Comparison of ENCODE assay signal across 23 mouse cellular contexts in the genomic region with DNA sequence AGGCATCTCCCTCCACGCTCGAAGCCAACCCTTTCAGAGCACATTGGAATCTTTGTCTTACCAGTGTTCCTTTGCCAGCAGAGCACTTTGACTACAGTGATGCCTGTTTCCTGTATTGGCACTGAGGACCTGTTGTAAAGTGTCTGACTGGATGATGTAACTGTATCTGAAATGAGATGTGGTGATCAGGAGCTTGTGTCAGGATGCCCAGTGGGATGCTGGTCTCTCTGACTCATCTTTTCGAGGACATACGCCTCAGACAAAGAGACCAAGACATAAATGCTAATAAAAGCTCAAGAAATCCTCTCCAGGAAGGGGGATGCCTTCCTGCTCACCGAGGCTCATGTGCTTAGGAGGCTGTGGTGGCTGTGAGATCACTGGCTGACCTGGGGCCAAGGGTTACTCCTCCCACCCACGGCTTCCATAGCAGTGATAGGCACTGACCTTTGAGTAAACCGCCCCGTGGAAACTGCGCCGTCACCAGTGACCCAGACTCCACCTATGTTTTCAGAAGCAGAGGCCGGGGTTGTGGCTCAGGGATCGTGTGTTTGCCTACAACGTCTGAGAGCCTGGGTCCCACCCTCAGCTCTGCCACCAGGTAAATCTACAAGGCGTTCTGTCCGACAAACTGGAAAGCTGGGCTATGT. TPM values are rescaled to one million over a fixed set of nuclear protein-coding genes. Genes with fewer than 3 reads are reported as not detected.
A peak's percentile ranks its signal among the peaks of the same experiment; 100 is the strongest.
DNase-seq lines count a peak whose midpoint lies in the region; ATAC-seq and TF ChIP-seq lines count a peak whose summit lies in the region.
"Had no signal": no experiment of that assay in that cellular context is flagged by ENCODE, and none has a peak within 500 bp of the region (broad histone marks: within the 10 kb centered on the region; RNA-seq: fewer than 3 reads in every experiment).

No protein-coding gene starts in this region.

- H3ac ChIP-seq in myocyte (ENCODE audit: control insufficient read depth, insufficient read length), result no peak overlapping the region

- TF ChIP-seq CTCF in liver, adult 2 months (IDR thresholded peaks at IDR 0.05; ENCODE audit: low read depth, low read length), result no peak

- no peak for TF ChIP-seq POLR2A in liver, adult 2 months (IDR thresholded peaks at IDR 0.05; ENCODE audit: extremely low read depth, insufficient read depth, low read length)
- TF ChIP-seq POLR2A in myocyte (IDR thresholded peaks at IDR 0.05; ENCODE audit: insufficient read length, low read depth), result no peak

- ATAC-seq in forebrain, embryonic 15.5 days (replicated peaks), result 0 out of 2 replicates have a peak, but pooled peaks have one; percentile 35
- no peak for ATAC-seq in megakaryocyte-erythroid progenitor cell, adult 5-6 weeks (replicated peaks; ENCODE audit: low FRiP score, low TSS enrichment, poor library complexity, severe bottlenecking)
- ATAC-seq: hindbrain, embryonic 16.5 days; inflammation-experienced regulatory T-cells, adult 6 months had no signal

- no peaks in the 10 kb centered on the region for H3K4me1 ChIP-seq in forebrain, embryonic 15.5 days
- no peaks in the 10 kb centered on the region for H3K4me1 ChIP-seq in forebrain, embryonic 10.5 days
- no peaks in the 10 kb centered on the region for H3K4me1 ChIP-seq in liver, adult 2 months (ENCODE audit: control insufficient read depth, insufficient read depth, low read length)
- H3K4me1 ChIP-seq: embryonic facial prominence, embryonic 13.5 days; heart, embryonic 13.5 days; hindbrain, embryonic 12.5 days had no signal

- no peak overlapping the region for H3K27ac ChIP-seq in forebrain, embryonic 15.5 days (replicated peaks)
- no peak overlapping the region for H3K27ac ChIP-seq in forebrain, embryonic 10.5 days
- H3K27ac ChIP-seq in liver, adult 2 months (replicated peaks; ENCODE audit: insufficient read depth, low read depth, low read length), result no peak overlapping the region
- H3K27ac ChIP-seq: embryonic facial prominence, embryonic 13.5 days; heart, embryonic 13.5 days; hindbrain, embryonic 12.5 days had no signal

- 93% methylated on average over 15 of the region's 15 CpGs for WGBS in forebrain, embryonic 15.5 days
- 90% methylated on average over 15 of the region's 15 CpGs for WGBS in forebrain, embryonic 10.5 days
- WGBS in liver, adult 2 months, result 68% methylated on average over 15 of the region's 15 CpGs

- peaks cover 22% of the 10 kb centered on the region for H3K36me3 ChIP-seq in forebrain, embryonic 15.5 days
- H3K36me3 ChIP-seq in forebrain, embryonic 10.5 days (replicated peaks), result peaks cover 34% of the 10 kb centered on the region
- peaks cover 8% of the 10 kb centered on the region for H3K36me3 ChIP-seq in liver, adult 2 months (ENCODE audit: control insufficient read depth, insufficient read depth, low read length)
- peaks cover 4% of the 10 kb centered on the region for H3K36me3 ChIP-seq in myocyte (ENCODE audit: control insufficient read depth, insufficient read depth)

- H3K9me3 ChIP-seq in forebrain, embryonic 15.5 days, result no peaks in the 10 kb centered on the region
- no peaks in the 10 kb centered on the region for H3K9me3 ChIP-seq in forebrain, embryonic 10.5 days
- H3K9me3 ChIP-seq: embryonic facial prominence, embryonic 13.5 days; hindbrain, embryonic 12.5 days had no signal

- H3K79me2 ChIP-seq in liver, adult 2 months (ENCODE audit: control insufficient read depth, insufficient read depth, low read length), result no peaks in the 10 kb centered on the region
- no peaks in the 10 kb centered on the region for H3K79me2 ChIP-seq in myocyte (ENCODE audit: control insufficient read depth, insufficient read depth)

- no peak overlapping the region for H3K9ac ChIP-seq in forebrain, embryonic 15.5 days (replicated peaks)
- H3K9ac ChIP-seq in liver, adult 2 months (ENCODE audit: low read depth, low read length), result no peak overlapping the region
- H3K9ac ChIP-seq: embryonic facial prominence, embryonic 13.5 days; heart, embryonic 13.5 days; hindbrain, embryonic 12.5 days had no signal

- H3K27me3 ChIP-seq in forebrain, embryonic 15.5 days, result no peaks in the 10 kb centered on the region
- H3K27me3 ChIP-seq in forebrain, embryonic 10.5 days (ENCODE audit: poor library complexity, severe bottlenecking), result no peaks in the 10 kb centered on the region
- H3K27me3 ChIP-seq in liver, adult 2 months (ENCODE audit: control insufficient read depth, insufficient read depth, low read length), result no peaks in the 10 kb centered on the region
- no peaks in the 10 kb centered on the region for H3K27me3 ChIP-seq in myocyte (ENCODE audit: control insufficient read depth, insufficient read depth, insufficient read length)
- H3K27me3 ChIP-seq: embryonic facial prominence, embryonic 13.5 days; heart, embryonic 13.5 days; hindbrain, embryonic 12.5 days had no signal

- no peak for DNase-seq in forebrain, embryonic 10.5 days (ENCODE audit: extremely low spot score, low spot score)
- DNase-seq in liver, adult 2 months (ENCODE audit: extremely low read depth, low read depth, low spot score), result peak; percentile 60
- DNase-seq in liver, result no peak
- DNase-seq in lung, postnatal 10 days, result no peak
- DNase-seq: adrenal gland, postnatal 10 days; cerebellum, adult 11 months; cerebellum, adult 8-10 months; cerebellum, postnatal 14 days; embryo, embryonic 11 days; gastrocnemius, postnatal 36 days; heart, adult 11 months; heart, postnatal 4 days had no signal

- H3K4me2 ChIP-seq in forebrain, embryonic 15.5 days (replicated peaks), result no peak overlapping the region
- H3K4me2 ChIP-seq in myocyte (ENCODE audit: low read depth), result no peak overlapping the region
- H3K4me2 ChIP-seq: embryonic facial prominence, embryonic 13.5 days; heart, embryonic 13.5 days; hindbrain, embryonic 12.5 days had no signal

- no peak overlapping the region for H3K4me3 ChIP-seq in forebrain, embryonic 15.5 days
- H3K4me3 ChIP-seq in forebrain, embryonic 10.5 days, result no peak overlapping the region
- H3K4me3 ChIP-seq in liver, adult 2 months (ENCODE audit: insufficient read depth, low read depth, low read length), result no peak overlapping the region
- no peak overlapping the region for H3K4me3 ChIP-seq in myocyte
- H3K4me3 ChIP-seq: embryonic facial prominence, embryonic 13.5 days; erythroblast, embryonic 14.5 days; heart, embryonic 13.5 days; hindbrain, embryonic 12.5 days had no signal

TF ChIP-seq in myocyte, 11 proteins besides CTCF, POLR2A, EP300 and RAD21:
- peak; percentile 41 for TF ChIP-seq POLR2AphosphoS2 (IDR thresholded peaks at IDR 0.05; ENCODE audit: insufficient read length, low read depth)
- no peak for TF ChIP-seq USF1 (IDR thresholded peaks at IDR 0.05; ENCODE audit: low read depth)
- TF ChIP-seq TCF3 (IDR thresholded peaks at IDR 0.05; ENCODE audit: insufficient read length, low read depth), result no peak
TF ChIP-seq in myocyte: peak in this region for 1.

RNA-seq across cellular contexts. Expression of gene Hhipl2, which starts 3.8 kb away (rescaled TPM):
- polyA plus RNA-seq in forebrain, embryonic 15.5 days (2015; fragmentation: Nextera tagmentation; extraction: Ambion mirVana), result 0.13 and 0.60 TPM in 2 replicates
- 0.07 and 0.09 TPM in 2 replicates for polyA plus RNA-seq in forebrain, embryonic 10.5 days (2016; fragmentation: Nextera tagmentation; extraction: Ambion mirVana)
- 0.18 and 2.1 TPM in 2 replicates for total RNA-seq in liver, adult 2 months (2014; rRNA removed)
- 0.10 and 1.9 TPM in 2 replicates for polyA plus RNA-seq in liver, adult 2 months (2012; rRNA removed)
- 0.05 TPM for polyA plus RNA-seq in myocyte (2012; fragmentation: generic; extraction: Trizol)
- total RNA-seq in megakaryocyte-erythroid progenitor cell, adult 5-6 weeks (2014; fragmentation: Nextera tagmentation), result not detected in 2 replicates
- 0.57 TPM in 1 of 2 replicates, not detected in the other for total RNA-seq in megakaryocyte-erythroid progenitor cell, adult 5-6 weeks (2017)
- total RNA-seq: adrenal gland, postnatal 10 days; common myeloid progenitor, adult 5-6 weeks; gastrocnemius, adult 8-10 months; gastrocnemius, postnatal 36 days; heart, postnatal 4 days had no signal
- polyA plus RNA-seq: erythroblast, embryonic 14.5 days; heart, embryonic 13.5 days had no signal

RNA-seq across cellular contexts. Expression of gene Taf1a, which starts 25.4 kb away (rescaled TPM):
- polyA plus RNA-seq in forebrain, embryonic 15.5 days (2015; fragmentation: Nextera tagmentation; extraction: Ambion mirVana), result 17.3 and 20.0 TPM in 2 replicates
- 22.1 and 24.5 TPM in 2 replicates for polyA plus RNA-seq in forebrain, embryonic 10.5 days (2016; fragmentation: Nextera tagmentation; extraction: Ambion mirVana)
- 6.7 and 7.7 TPM in 2 replicates for total RNA-seq in liver, adult 2 months (2014; rRNA removed)
- 1.9 and 3.3 TPM in 2 replicates for polyA plus RNA-seq in liver, adult 2 months (2012; rRNA removed)
- 3.4 TPM for polyA plus RNA-seq in myocyte (2012; fragmentation: generic; extraction: Trizol)
- total RNA-seq in megakaryocyte-erythroid progenitor cell, adult 5-6 weeks (2014; fragmentation: Nextera tagmentation), result 17.1 and 21.7 TPM in 2 replicates
- 12.3 and 15.5 TPM in 2 replicates for total RNA-seq in megakaryocyte-erythroid progenitor cell, adult 5-6 weeks (2017)

RNA-seq across cellular contexts. Expression of gene Mia3, which starts 44.9 kb away (rescaled TPM):
- polyA plus RNA-seq in forebrain, embryonic 15.5 days (2015; fragmentation: Nextera tagmentation; extraction: Ambion mirVana), result 92.9 and 98.8 TPM in 2 replicates
- polyA plus RNA-seq in forebrain, embryonic 10.5 days (2016; fragmentation: Nextera tagmentation; extraction: Ambion mirVana), result 90.9 and 97.9 TPM in 2 replicates
- 213 and 348 TPM in 2 replicates for total RNA-seq in liver, adult 2 months (2014; rRNA removed)
- polyA plus RNA-seq in liver, adult 2 months (2012; rRNA removed), result 113 and 118 TPM in 2 replicates
- polyA plus RNA-seq in myocyte (2012; fragmentation: generic; extraction: Trizol), result 48.1 TPM
- total RNA-seq in megakaryocyte-erythroid progenitor cell, adult 5-6 weeks (2014; fragmentation: Nextera tagmentation), result 43.2 and 49.3 TPM in 2 replicates
- 34.0 and 49.9 TPM in 2 replicates for total RNA-seq in megakaryocyte-erythroid progenitor cell, adult 5-6 weeks (2017)
